Mouse (Mus musculus) hindbrain, embryonic 16.5 days (tissue): ENCODE measurements at regions not wholly inside any gene's neighbourhood (a gene's known extent, or its start where the extent isn't known, plus 50 kb on each side); places are given as distances from the start of the nearest gene placed in this dataset.

Experiments used
- ATAC-seq: fragments of 200-750 bp; cut with Nextera tagmentation; 2 replicates; pipeline ENCODE4 v1.8.0; 2017; ENCODE audit warnings: moderate TSS enrichment, moderate library complexity
- H3K27ac ChIP-seq: fragments of 300-500 bp; sonication (generic); 2 replicates; pipeline ENCODE4 v1.5.1; 2014; ENCODE audit warnings: low read depth, mild to moderate bottlenecking, control low read depth, low read length, moderate library complexity
- H3K27me3 ChIP-seq: fragments of 300-500 bp; sonication (generic); replicated peaks from 2 replicates; pipeline ENCODE4 v1.6.1; 2014; ENCODE audit warnings: low read length; ENCODE audit not compliant: control insufficient read depth, insufficient read depth
- H3K36me3 ChIP-seq: fragments of 300-500 bp; sonication (generic); 2 replicates; pipeline ENCODE4 v1.6.1; 2014; ENCODE audit warnings: mild to moderate bottlenecking, low read length, moderate library complexity, mixed read lengths; ENCODE audit not compliant: control insufficient read depth, insufficient read depth
- H3K4me1 ChIP-seq: fragments of 300-500 bp; sonication (generic); 2 replicates; pipeline ENCODE4 v1.6.1; 2014; ENCODE audit warnings: low read depth, low read length; ENCODE audit not compliant: control insufficient read depth, insufficient read depth
- H3K4me2 ChIP-seq: fragments of 300-500 bp; sonication (generic); 2 replicates; pipeline ENCODE4 v1.6.1; 2014; ENCODE audit warnings: mild to moderate bottlenecking, low read length, control low read depth, moderate library complexity
- H3K4me3 ChIP-seq: fragments of 300-500 bp; sonication (generic); 2 replicates; pipeline ENCODE4 v1.5.1; 2014; ENCODE audit warnings: mild to moderate bottlenecking, low read length, control low read depth, moderate library complexity
- H3K9ac ChIP-seq: fragments of 300-500 bp; sonication (generic); 2 replicates; pipeline ENCODE4 v1.6.1; 2014; ENCODE audit warnings: low read depth, mild to moderate bottlenecking, control low read depth, low read length, moderate library complexity
- H3K9me3 ChIP-seq: fragments of 300-500 bp; sonication (generic); 2 replicates; pipeline ENCODE4 v1.6.1; 2014; ENCODE audit warnings: mild to moderate bottlenecking, low read length, moderate library complexity; ENCODE audit not compliant: control insufficient read depth
- WGBS: fragments of 180-500 bp; shearing (Covaris S2); extraction: QIAGEN DNeasy Blood & Tissue Kit; methylation state at CpG from one replicate; pipeline ENCODE4 v1.1.7; 2014; 5-methylcytosine and 5-hydroxymethylcytosine counted together

DNA sequence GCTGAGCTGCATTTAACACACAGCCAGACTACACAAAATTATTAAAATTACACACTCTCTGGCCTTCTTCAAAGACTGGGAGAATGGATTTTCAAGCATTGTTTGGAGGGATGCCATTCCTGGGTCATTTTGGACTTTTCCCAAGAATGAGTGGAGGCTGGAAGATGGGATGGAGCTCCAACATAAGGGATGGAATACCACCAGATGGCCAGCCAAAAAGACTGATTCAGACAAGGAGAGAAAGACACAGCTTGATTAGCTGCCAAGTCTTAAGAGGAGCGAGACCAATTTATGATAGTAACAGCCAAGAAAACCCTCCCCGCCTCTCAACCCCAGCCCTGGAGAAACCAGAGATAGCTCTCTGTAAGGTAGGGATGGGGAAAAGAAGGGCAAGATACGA, 253.4 kb upstream of the Chd6 start:
- no peak overlapping the region for H3K4me2 ChIP-seq
- H3K9ac ChIP-seq = no peak overlapping the region
- H3K9me3 ChIP-seq = no peaks in the 10 kb centered on the region
- H3K27me3 ChIP-seq = no peaks in the 10 kb centered on the region
- H3K36me3 ChIP-seq = no peaks in the 10 kb centered on the region
- WGBS = 72% methylated on average over 3 of the region's 3 CpGs
- no peak overlapping the region for H3K27ac ChIP-seq
- no peaks in the 10 kb centered on the region for H3K4me1 ChIP-seq
- H3K4me3 ChIP-seq = no peak overlapping the region
- 0 out of 2 replicates have a peak, but pooled peaks have one; percentile 20 for ATAC-seq

- Histone ChIP-seq H3K9me3 (no peaks in the 10 kb centered on the region), H3K36me3 (no peaks in the 10 kb centered on the region), H3K27ac (no peak overlapping the region), H3K4me2 (no peak overlapping the region), H3K27me3 (no peaks in the 10 kb centered on the region), H3K4me1 (peaks cover 4% of the 10 kb centered on the region), H3K9ac (no peak overlapping the region), H3K4me3 (no peak overlapping the region)
- WGBS = 19% methylated on average over 4 of the region's 4 CpGs
- peak; percentile 65 for ATAC-seq
These were observed 240.2 kb upstream of the Chd6 start for GRCm38 (mm10) chr2:161349110-161349509.

- no peak for ATAC-seq
- Histone ChIP-seq H3K27ac (no peak overlapping the region), H3K36me3 (no peaks in the 10 kb centered on the region), H3K4me2 (no peak overlapping the region), H3K4me3 (no peak overlapping the region), H3K9ac (no peak overlapping the region), H3K9me3 (no peaks in the 10 kb centered on the region), H3K4me1 (peaks cover 15% of the 10 kb centered on the region), H3K27me3 (peaks cover 2% of the 10 kb centered on the region; the same call in 1 of the 2 replicates)
- 61% methylated on average over 2 of the region's 2 CpGs for WGBS
These were observed 235.1 kb upstream of the Chd6 start for GRCm38 (mm10) chr2:161344018-161344417.

DNA sequence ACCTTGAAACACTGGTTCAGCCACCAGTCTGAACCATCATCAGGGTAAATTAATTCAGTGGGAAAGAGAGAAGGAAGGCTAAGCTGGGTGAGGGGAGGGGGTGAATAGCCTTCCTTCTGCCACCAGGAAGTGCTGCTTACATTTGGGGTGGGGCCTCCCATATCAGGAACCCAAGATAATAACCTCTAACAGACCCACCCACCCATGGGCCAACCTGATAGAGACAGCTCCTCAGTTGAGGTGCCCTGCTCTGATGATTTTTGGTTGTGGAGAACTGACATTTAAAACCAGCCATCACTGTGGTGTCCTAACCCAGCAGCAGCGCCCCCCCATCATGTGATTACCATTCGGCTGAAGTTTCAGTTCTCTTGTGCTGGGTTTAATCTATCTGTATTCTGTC, 233.8 kb upstream of the Chd6 start:
- Histone ChIP-seq H3K36me3 (no peaks in the 10 kb centered on the region), H3K9me3 (no peaks in the 10 kb centered on the region), H3K4me3 (no peak overlapping the region), H3K4me1 (peaks cover 14% of the 10 kb centered on the region), H3K9ac (no peak overlapping the region), H3K27me3 (peaks cover 2% of the 10 kb centered on the region; the same call in 1 of the 2 replicates), H3K4me2 (no peak overlapping the region), H3K27ac (no peak overlapping the region)
- no peak for ATAC-seq
- WGBS = 93% methylated on average over 2 of the region's 2 CpGs

GRCm38 (mm10) chr2:161341368-161341891, 232.6 kb upstream of the Chd6 start:
- H3K9me3 ChIP-seq = no peaks in the 10 kb centered on the region
- 7% methylated on average over 11 of the region's 11 CpGs for WGBS

DNA sequence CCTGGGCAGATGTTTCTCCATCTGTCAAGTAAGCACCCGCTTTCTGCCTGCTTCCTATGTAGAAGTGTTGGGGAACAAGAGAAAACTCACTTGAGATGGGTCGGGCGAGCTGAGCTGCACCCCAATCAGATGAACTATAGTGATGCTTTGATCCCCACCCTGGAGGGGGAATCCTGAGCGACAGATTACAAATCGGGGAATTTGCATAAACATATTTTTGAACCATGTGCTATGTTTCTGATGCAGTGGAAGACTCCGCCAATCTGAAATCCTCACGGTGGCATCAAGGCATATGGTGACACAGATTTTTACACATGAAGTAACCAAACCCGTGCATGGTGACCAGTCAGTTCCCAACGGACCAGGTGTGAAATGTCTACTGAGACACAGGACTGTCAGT, 231.4 kb upstream of the Chd6 start:
- Histone ChIP-seq H3K9me3 (no peaks in the 10 kb centered on the region), H3K27me3 (peaks cover 2% of the 10 kb centered on the region; the same call in 1 of the 2 replicates), H3K36me3 (no peaks in the 10 kb centered on the region), H3K27ac (no peak overlapping the region), H3K4me2 (no peak overlapping the region), H3K9ac (no peak overlapping the region), H3K4me1 (peaks cover 14% of the 10 kb centered on the region), H3K4me3 (no peak overlapping the region)
- no peak for ATAC-seq
- 70% methylated on average over 9 of the region's 9 CpGs for WGBS

More at GRCm38 (mm10) chr2:161341368-161341891, 232.6 kb upstream of the Chd6 start:
- ATAC-seq = peak; percentile 84
- Histone ChIP-seq H3K27me3 (peaks cover 2% of the 10 kb centered on the region; the same call in 1 of the 2 replicates), H3K27ac (peak overlapping the region; percentile 21; the same call in 1 of the 2 replicates), H3K4me2 (peak overlapping the region; percentile 34), H3K9ac (no peak overlapping the region), H3K4me3 (no peak overlapping the region), H3K4me1 (peaks cover 14% of the 10 kb centered on the region), H3K36me3 (no peaks in the 10 kb centered on the region)

GRCm38 (mm10) chr2:161339327-161340001, 230.6 kb upstream of the Chd6 start:
- H3K4me1 ChIP-seq = peaks cover 14% of the 10 kb centered on the region
- H3K9ac ChIP-seq = 0 out of 2 replicates have a peak overlapping the region, but pooled peaks have one; percentile 7
- no peak overlapping the region for H3K4me3 ChIP-seq
- peaks cover 2% of the 10 kb centered on the region; the same call in 1 of the 2 replicates for H3K27me3 ChIP-seq
- WGBS = 3% methylated on average over 14 of the region's 14 CpGs
- peak overlapping the region; percentile 46; the same call in 1 of the 2 replicates for H3K27ac ChIP-seq
- peak overlapping the region; percentile 18 for H3K4me2 ChIP-seq
- peak; percentile 56 for ATAC-seq
- no peaks in the 10 kb centered on the region for H3K36me3 ChIP-seq
- H3K9me3 ChIP-seq = no peaks in the 10 kb centered on the region

- Histone ChIP-seq H3K27ac (no peak overlapping the region), H3K9ac (0 out of 2 replicates have a peak overlapping the region, but pooled peaks have one; percentile 7), H3K4me3 (no peak overlapping the region), H3K27me3 (peaks cover 2% of the 10 kb centered on the region; the same call in 1 of the 2 replicates), H3K4me2 (peak overlapping the region; percentile 18), H3K4me1 (peaks cover 12% of the 10 kb centered on the region), H3K9me3 (no peaks in the 10 kb centered on the region), H3K36me3 (no peaks in the 10 kb centered on the region)
- peak; percentile 38 for ATAC-seq
- 9% methylated on average over 3 of the region's 3 CpGs for WGBS
These were observed 230.1 kb upstream of the Chd6 start for GRCm38 (mm10) chr2:161338953-161339326.

DNA sequence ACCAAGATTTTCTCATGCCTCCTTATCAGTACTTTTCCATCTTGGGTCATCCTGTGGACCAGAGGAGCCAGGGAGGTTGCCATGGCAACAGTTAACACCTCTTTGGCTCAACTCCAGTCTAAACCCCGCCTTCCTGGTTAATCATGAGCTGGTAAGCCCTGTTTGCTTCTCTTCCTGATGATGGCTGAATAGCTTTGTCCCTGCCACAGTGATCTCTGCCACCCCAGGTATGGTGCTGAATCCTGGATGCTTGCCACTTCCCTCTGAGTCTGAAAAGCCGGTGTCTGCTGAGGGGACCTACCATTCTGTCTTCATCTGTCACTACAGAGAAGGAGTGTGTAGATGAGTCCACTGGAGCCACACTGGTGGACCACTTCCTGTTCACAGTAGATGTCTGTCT, 223.8 kb upstream of the Chd6 start:
- no peak overlapping the region for H3K27ac ChIP-seq
- no peak overlapping the region for H3K9ac ChIP-seq
- H3K9me3 ChIP-seq = peaks cover 2% of the 10 kb centered on the region; the same call in 1 of the 2 replicates
- H3K4me1 ChIP-seq = peaks cover 4% of the 10 kb centered on the region
- no peak overlapping the region for H3K4me3 ChIP-seq
- H3K4me2 ChIP-seq = no peak overlapping the region
- 0 out of 2 replicates have a peak, but pooled peaks have one; percentile 52 for ATAC-seq
- no peaks in the 10 kb centered on the region for H3K36me3 ChIP-seq
- WGBS = 23% methylated on average over 2 of the region's 2 CpGs
- no peaks in the 10 kb centered on the region for H3K27me3 ChIP-seq
